Mouse (Mus musculus) cerebellum, adult 8-10 months (tissue): ENCODE data around the gene 2900011O08Rik.
A peak's percentile ranks its signal among the peaks of the same experiment; 100 is the strongest.
"Not testable (repeated sequence)": the region's sequence is repeated elsewhere in the genome, so short reads cannot be mapped to it uniquely, and the experiment has no call there.

Experiments
- DNase-seq: peaks from one replicate; pipeline ENCODE4 v3.0.0; 2022

2900011O08Rik gene

DNA sequence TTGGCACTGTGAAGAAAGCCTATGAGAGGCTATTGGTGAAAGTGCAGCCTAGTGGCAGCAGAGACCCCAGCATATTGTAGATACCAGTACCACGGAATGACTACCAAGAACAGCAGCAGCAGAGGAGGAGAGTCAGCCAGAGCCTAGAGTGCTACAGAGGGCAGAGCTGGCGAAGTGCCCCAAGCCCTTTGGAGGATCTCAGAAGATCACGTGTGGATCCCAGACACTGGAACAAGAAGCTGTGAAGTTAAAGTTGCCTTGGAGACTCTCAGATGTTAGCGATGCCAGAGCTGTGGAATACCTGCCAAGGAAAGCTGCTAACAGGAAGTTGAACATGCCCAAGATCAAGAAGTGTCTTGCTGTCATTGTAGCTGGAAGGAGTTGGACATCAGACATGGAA is 18.9 kb downstream of the 2900011O08Rik start:
- DNase-seq: no peak

DNA sequence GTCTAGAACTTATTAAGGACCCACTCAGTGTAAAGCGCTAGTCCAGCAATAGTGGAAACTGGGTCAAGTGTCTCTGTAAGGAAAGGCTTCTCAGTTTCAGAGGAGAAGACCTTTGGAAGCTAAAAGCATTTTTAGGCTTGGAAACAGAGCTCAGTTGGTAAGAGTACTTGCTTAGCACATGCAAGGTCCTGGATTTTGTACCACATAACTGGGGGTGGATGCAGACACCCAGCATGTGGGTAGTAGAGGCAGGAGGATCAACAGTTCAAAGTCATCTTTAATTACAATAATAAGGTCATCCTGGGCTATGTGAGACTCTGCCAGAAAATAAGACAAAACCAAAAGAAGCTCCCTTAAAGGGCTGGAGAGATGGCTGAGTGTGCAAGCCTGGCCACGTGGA is 21.7 kb downstream of the 2900011O08Rik start:
- no peak for DNase-seq

- no peak for DNase-seq
Measured at GRCm38 (mm10) chr16:14008708-14009107, 22.3 kb downstream of the 2900011O08Rik start.

GRCm38 (mm10) chr16:14009966-14010365 is 23.6 kb downstream of the 2900011O08Rik start:
- no peak for DNase-seq

DNA sequence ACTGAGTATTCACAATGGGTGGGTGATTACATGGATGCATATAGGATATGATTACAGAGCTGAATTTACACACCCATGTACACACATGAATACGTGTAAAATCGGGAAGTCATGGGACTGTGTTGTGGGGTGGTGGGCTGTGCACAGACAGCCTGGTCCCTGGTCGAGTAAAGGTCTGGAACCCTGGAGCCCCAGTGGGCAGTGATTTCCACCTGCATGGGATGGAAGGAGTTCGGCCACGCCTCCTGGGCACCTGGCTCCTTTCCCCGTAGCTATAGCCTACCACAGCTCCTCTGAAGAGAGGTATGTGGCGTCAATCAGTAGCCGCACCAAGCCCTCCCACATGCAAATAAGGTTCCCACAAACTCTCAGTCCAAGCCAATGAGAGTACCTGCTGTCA is 30.9 kb downstream of the 2900011O08Rik start:
- no peak for DNase-seq

DNA sequence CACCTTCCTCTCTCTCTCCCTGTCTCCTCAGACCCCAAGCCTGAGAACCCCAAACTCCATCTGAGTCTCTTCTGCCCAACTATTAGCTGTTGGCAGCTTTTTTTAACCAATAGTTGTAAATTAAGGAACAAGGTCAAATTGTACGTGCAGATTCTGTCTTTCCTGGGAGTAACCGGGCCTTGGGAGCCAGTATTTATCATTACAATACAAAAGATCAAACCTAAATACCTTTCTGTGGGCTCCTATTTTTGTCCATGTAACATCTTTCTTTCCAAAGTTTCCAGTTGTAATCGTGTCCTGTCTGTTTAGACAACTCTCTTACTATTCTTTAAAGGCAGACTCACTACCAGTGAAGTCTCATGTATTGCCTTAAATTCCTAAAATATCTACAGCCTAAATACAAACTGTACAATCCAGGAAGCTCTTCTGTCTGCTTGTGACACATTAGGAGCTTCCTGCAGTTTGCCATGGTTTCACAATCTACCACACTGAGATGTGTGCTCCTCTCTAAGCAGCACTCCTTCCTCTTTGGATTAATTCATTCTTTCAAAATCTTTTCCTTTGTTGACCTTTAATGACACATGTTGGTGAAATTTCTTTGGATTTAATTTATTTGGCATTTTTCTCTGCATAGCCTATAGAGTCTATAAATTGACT is 34.9 kb downstream of the 2900011O08Rik start:
- no peak for DNase-seq

DNA sequence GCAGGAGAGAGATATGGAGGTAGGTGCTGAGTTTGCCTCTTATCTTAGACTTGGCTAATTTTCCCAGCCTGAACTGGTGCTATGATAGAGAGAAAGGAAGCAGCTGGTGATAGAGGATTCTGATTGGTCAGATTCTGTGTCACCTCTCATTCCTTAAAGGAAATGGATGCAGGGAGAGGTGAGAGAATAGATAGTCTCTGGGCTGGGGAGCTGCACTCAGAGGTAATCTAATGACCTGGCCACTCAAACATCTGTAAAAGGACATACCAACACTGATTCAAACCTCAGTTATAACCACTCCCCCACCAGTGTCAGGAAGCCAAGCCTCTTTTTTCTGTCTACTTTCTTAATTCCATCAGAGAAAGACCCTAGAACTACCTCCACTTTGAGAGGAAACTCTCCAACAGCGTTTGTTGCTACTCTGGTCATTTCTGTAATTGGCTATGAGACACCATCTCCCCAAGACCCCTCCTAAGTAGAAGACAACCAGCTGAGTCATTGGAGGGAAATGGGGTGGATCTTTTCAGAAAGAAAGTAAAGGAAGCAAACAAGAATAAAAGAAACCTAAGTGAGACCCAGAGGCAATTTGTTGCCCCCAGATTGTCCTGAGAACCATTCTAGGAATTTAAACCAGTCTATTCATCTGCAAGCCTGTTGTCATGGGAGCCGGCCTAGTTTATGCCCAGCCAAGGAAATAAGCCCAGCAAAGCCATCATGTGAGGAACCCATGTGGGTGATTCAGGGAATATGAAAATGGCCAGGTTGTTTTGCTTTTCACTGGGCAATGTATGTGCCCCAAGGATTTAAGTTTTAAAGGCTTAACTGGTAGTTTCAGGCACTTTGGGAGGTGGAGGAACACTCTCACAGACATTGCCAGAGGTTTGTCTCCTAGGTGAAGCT is 38.9 kb downstream of the 2900011O08Rik start:
- no peak for DNase-seq

GRCm38 (mm10) chr16:14029072-14029471 is 42.7 kb downstream of the 2900011O08Rik start:
- no peak for DNase-seq

DNA sequence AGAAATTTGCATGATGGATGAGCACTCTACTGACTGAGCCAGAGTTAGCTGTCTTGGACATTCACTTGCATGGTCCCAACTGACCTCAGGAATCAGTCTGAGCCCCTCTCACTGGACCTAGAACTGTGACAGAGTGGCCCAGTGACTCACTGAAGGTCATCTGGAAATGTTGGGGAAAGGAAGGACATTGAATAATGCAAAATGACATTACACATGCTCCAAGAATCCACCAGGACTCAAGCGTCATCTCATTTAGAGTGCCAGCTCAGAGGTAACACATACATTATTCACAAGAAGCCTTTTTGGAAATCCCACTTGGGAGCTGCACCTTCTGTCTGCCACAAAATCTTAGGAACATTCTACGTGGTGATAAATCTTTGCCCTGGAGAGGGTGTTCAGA is 43.4 kb downstream of the 2900011O08Rik start:
- DNase-seq: no peak

DNA sequence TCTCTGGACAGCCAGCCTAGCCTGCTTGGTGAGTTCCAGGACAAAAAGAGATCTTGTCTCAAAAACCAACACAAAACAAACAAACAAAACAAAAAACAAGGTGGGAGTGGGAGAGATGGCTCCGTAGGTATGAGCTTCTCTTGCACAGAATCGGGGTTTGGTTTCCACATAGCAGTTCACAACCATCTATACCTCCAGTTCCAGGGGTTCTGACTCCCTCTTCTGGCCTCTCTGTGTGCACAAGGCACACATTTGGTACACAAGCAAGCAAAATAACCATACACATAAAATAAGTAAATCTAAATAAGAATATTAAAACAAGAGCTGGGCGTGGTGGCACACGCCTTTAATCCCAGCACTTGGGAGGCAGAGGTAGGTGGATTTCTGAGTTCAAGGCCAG is 44.2 kb downstream of the 2900011O08Rik start:
- no peak for DNase-seq

- no peak for DNase-seq
Measured at GRCm38 (mm10) chr16:14033076-14033475, 46.7 kb downstream of the 2900011O08Rik start.

GRCm38 (mm10) chr16:14042421-14042820 is 56.0 kb downstream of the 2900011O08Rik start:
- DNase-seq: no peak

GRCm38 (mm10) chr16:14044695-14045094 is 58.3 kb downstream of the 2900011O08Rik start:
- DNase-seq: peak; percentile 35

DNA sequence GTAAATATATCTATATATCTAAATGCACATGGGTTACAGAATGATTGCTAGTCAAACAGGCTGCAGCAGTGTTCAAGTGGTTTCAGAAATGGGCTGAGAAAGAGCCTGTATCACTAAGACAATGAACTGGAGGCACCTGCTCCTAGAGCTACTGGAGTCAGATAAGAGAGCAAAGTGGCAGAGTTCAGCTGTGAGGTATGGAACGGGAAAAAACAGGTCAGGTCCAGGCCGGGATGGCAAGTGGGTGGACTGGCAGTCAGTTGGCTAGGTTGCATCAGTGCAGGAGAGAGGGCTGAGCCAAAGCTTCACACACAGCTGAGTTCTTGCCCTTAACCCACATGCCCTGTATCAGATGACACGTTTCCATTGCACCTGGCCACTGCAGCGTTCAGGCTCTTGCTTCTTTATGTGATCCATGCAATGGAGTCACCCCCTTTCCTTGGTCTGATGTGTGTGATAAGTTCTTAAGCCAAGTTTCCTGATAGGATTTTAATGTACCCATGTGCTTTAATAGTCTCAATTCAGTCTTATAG is 59.9 kb downstream of the 2900011O08Rik start:
- DNase-seq: no peak

DNA sequence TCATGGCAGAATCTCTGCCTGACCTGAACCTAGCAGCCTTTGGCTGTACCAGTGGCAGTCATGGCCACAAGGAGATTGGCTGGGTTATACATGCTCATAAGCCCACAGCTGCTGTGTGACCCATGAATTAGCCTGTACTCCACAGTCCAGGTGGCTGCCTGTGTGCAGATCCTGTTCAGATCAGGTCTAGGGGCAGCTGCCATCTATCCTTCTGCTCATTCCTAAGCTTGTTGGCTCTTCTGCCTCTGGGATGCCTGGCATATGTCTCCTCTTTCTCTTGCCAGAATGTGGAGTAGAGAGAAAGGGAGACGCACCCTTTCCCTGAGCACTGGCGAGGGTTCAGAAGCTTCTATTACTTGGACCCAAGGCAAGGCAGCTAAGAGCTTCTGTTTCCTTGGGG is 65.8 kb downstream of the 2900011O08Rik start:
- DNase-seq: peak; percentile 37

DNA sequence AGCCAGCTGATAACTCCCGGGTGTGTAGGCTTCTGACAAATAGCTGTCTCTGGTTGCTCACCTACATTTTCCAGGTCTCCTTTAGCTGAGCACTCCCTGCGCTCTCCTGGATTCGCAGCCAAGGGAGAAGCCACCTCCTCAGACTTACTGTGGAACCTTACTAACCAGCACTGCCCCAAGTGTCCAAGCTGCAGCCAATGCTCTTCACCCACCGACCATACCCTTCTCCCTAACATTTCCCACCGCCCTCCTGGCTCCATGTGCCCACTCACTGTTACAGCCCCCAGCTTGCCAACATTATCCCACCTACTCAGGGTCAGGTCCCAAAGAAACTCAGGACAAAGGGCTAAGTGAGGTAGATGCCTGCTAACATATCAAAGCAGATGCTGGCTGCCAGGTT is 66.7 kb downstream of the 2900011O08Rik start:
- no peak for DNase-seq

- DNase-seq: no peak
Measured at GRCm38 (mm10) chr16:14055271-14055670, 68.9 kb downstream of the 2900011O08Rik start.

DNA sequence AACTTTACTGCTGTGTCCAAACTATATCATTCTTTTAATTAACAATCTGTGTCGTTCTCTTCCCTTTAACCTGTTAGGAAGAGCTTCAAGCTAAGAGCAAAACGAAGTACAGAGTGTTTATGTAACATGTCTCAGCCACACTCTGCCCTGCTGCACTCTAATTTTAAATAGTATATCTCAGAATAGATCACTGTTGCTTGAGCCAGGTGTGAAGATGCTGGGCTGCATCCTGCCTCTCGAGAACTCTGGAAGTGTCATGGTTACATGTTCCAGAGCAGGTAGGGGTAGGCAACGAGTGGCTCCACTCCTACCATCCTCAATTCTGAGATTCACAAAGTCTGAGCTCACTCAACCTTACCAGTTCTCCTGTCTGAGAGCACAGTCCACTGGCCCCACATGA is 70.3 kb downstream of the 2900011O08Rik start:
- no peak for DNase-seq

GRCm38 (mm10) chr16:14058541-14058940 is 72.1 kb downstream of the 2900011O08Rik start:
- DNase-seq: no peak

DNA sequence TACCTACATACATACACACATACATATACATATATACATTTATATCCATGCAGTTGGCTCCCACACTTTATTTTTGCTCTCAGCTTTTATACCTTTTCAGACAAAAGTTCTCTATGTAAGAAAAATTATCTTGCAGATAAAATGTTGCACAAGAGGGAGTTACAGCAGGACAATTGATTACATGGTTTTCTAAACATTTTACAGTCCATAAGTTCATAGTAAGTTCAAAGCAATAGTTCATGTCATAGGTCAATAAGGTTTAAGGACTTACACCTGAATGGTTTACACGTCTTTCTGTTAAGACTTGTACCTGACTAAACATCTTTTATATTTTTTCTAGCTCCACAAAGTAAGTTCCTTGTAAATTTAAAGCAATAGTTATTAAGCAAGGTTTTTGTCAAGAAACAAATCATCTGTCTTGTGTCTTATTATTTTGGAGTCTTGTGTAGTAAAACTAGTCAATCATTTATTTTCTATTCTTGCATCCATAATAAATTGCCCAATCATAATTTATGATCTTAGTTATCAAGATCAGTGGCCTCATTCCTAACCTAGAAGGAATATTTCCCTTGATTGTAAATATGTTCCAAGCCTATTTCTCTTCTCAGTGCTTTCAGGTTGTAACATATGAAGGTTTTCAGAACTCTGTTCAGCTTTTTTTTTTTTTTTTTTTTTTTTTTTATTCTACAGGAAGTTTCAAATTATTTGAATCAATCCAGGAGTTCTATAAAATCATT is 72.9 kb downstream of the 2900011O08Rik start:
- no peak for DNase-seq

- no peak for DNase-seq
Measured at GRCm38 (mm10) chr16:14059869-14060268, 73.5 kb downstream of the 2900011O08Rik start.

DNA sequence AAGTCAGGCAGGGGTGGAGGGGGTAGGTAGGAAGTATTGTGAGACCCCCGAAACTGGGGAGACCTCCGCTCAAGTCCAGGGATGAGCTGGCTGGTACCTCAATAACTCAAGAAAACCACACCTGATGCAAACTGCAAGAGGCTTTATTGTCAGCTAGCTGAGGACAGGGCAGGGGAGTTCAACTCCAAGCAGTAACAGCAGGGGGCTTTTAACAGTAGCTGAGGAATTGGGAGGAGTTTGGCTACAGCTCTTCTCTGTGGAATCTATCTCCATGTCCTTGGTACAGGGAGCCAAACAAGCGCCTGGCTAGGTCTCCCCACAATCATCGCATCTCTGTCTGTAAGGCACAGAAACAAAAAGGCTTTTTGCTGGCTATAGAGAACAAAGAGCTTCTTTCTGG is 80.2 kb downstream of the 2900011O08Rik start:
- DNase-seq: not testable (repeated sequence)

GRCm38 (mm10) chr16:14068701-14069100 is 82.3 kb downstream of the 2900011O08Rik start:
- DNase-seq: not testable (repeated sequence)
